Mouse (Mus musculus) gastrocnemius, adult 18-20 months (tissue): Measurements from ENCODE around the gene Dirc2. TPM values are rescaled to one million over a fixed set of nuclear protein-coding genes. Genes with fewer than 3 reads are reported as not detected.
A peak's percentile ranks its signal among the peaks of the same experiment; 100 is the strongest.

Source experiments
- DNase-seq: peaks from one replicate; pipeline ENCODE4 v3.0.0; 2021; ENCODE audit warnings: low spot score
- long read RNA-seq, 2 experiments: library from polyadenylated mRNA; stranded (forward); transcript quantifications; one replicate each; pipeline ENCODE4 v2.0.0; 2021
- total RNA-seq, 2 experiments: library from RNA; stranded (reverse); gene quantifications; 2 replicates each; pipeline ENCODE4 v1.2.3; 2021

Gene Dirc2
- total RNA-seq, result 10 to 100 TPM; 61.7 to 65.1 TPM
- long read RNA-seq, experiment 1, full-length matches to known transcripts, result 125 of 136 reads
- long read RNA-seq, experiment 1, partial matches to known transcripts, result 3 of 136 reads
- long read RNA-seq, experiment 1, other reads (novel, unspliced or antisense), result 8 of 136 reads
- long read RNA-seq, experiment 2, full-length matches to known transcripts, result 98 of 111 reads
- long read RNA-seq, experiment 2, partial matches to known transcripts, result 5 of 111 reads
- long read RNA-seq, experiment 2, other reads (novel, unspliced or antisense), result 8 of 111 reads

DNA sequence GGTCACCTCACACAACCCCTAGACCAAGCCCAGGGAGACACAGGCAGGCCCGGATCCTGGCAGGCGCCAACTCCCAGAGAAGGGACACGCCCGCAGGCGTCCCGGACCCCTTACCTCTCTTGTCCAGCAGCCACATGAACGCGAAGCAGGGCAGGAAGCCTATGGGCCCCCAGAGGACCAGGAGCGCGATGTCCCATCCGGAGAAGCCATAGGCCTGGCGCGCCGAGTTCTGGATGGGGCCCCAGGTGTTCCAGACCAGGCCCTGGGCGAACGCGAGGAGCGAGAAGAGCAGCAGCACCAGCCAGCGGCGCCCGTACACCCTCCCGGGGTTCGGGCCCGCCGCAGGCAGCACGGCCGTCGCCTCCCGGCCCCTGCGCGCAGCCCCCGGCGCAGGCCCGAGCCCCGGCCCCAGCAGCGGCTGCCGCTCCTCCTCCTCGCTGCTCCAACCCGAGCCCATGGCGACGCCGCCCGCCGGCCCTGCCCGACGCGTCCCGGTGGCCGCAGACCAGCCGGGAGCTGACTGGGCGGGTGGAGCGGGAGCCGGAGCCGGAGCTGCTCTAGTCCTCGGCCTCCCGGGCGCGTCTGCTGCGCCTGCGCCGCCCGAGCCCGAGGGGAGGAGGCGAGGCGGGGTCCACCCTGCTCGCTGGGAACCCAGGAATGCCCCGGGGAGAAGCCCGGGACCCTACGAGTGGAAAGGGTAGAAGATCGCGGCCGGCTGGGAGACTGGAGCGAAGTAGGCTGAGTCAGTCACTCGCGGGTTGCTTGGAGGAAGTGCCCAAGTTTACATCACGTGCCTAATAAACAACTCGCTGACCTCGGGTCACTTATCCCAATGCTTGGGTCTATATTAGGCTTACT, at the start of gene Dirc2:
Gene Dirc2, minus strand, starts transcription at position 572 of the 858 bp plus-strand sequence.
- peak; percentile 77 for DNase-seq

GRCm38 (mm10) chr16:35817255-35818089, 48.3 kb upstream of the Dirc2 start:
- DNase-seq, result peak; percentile 86

GRCm38 (mm10) chr16:35813119-35813518, 44.0 kb upstream of the Dirc2 start:
- no peak for DNase-seq

GRCm38 (mm10) chr16:35808838-35809237, 39.7 kb upstream of the Dirc2 start:
- no peak for DNase-seq

DNA sequence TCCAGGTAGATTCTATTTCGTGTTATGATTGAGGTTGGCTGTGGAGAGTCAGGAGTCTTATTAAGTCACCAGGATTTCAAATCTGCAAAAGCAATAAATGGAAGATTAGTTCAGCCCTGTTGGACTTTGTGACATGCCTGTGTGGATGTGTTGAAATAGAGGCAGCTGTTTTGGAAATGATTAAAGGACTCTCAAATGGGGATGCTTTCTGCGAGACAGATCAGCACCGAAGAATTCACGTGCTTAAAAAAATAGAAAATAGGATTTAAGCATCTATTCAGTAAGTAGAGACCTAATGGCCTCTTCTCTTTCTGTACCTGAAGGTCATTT, 38.5 kb upstream of the Dirc2 start:
- DNase-seq, result no peak

GRCm38 (mm10) chr16:35806973-35807662, 38.0 kb upstream of the Dirc2 start:
- no peak for DNase-seq

DNA sequence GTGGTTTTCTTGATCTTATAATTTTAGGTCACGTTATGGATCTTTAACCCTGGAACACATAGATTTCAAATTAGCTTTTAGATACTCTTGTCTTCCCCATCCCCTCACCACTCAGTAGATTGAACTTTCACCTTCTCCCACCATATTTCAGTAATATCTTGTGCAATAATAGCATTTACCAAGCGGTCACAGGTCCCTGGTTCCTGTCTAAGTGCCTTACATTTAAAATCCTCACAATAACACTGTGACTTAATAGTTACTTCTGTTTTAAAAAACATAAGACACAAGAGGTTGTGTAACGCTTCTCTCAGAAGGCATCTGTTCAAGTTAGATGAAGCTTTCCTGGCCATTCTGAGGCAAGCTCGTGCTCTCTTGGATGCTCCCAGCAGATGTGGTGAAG, 34.6 kb upstream of the Dirc2 start:
- no peak for DNase-seq

DNA sequence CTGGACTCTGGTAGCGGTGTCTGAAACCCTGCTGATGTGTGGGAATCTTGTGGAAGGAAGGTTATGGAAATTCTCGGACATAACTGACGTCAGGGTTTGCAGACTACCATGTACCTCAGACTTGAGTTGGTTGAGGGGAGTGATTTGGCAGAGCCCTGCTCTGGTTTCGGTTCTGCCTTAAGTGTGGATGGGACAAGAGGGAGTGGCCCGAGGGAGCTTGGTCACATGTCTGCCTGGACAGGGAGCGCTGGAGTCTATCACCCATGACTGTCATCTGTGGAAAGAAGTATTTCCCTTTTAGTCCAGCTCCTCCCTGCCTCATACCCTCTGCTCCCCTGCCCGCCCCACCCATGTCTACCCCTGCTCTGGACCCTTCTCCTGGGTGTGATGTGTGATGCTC, 33.0 kb upstream of the Dirc2 start:
- no peak for DNase-seq

- no peak for DNase-seq
Measured at GRCm38 (mm10) chr16:35791962-35792521, 22.9 kb upstream of the Dirc2 start.

- peak; percentile 41 for DNase-seq
Measured at GRCm38 (mm10) chr16:35788330-35788729, 19.2 kb upstream of the Dirc2 start.

GRCm38 (mm10) chr16:35787568-35788189, 18.5 kb upstream of the Dirc2 start:
- DNase-seq, result no peak

DNA sequence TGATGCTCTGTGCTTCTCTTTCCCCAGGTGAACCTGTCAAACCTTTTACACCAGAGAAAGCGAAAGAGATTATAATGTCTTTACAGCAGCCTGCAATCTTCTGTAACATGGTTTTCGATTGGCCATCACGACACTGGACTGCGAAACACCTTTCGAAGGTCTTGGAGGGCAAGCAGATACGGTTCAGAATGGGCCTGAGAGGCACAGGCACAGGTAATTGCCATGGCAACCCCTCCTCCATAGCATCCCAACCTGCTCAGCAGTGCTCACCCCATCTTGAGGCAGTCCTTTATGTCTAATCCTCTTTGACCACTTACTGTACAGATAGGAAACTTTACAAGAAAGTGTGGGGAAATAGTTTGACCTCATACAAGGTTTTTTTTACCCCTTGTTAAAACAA, 18.0 kb upstream of the Dirc2 start:
- no peak for DNase-seq

GRCm38 (mm10) chr16:35784134-35784725, 15.1 kb upstream of the Dirc2 start:
- DNase-seq, result no peak

- no peak for DNase-seq
Measured at GRCm38 (mm10) chr16:35783207-35783573, 14.0 kb upstream of the Dirc2 start.

GRCm38 (mm10) chr16:35782451-35783206, 13.5 kb upstream of the Dirc2 start:
- no peak for DNase-seq

DNA sequence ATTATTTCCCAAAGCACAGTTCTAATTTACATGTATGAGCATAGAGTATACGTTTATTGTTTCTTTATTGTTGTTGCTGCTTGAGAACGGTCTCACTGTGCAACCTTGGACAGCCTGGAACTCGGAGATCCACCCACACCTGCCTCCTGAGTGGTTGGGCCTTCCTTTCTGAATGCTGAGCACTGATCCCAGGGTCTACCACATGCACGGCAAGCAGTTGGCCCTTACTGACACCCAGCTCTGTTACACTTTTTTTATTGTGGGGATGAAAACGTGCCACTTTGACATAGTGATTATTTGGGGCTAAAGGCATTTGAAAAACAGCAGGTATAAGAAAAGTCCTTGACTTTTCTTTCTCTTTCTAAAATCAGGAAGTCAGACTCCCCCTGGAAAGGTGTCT, 12.5 kb upstream of the Dirc2 start:
- no peak for DNase-seq

DNA sequence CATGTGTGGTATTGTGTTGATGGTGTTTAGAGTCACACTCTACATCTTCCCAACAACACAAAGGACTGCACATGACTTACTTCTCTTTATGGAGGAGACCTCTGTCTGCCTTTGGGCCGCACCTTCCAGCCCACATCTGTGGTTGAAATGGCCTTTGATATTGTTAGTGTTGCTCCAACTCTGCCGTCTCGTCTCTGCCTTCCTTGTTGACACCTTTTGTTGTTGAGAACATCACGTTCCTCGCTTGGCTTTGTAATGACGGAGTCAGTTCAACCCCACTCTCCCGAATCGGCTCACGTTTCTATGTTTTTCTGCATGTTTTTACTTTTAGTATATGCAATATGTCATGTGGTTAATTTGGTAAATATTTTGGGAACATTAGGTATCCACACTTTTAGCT, 11.9 kb upstream of the Dirc2 start:
- no peak for DNase-seq

GRCm38 (mm10) chr16:35779681-35780080, 10.5 kb upstream of the Dirc2 start:
- DNase-seq, result no peak

DNA sequence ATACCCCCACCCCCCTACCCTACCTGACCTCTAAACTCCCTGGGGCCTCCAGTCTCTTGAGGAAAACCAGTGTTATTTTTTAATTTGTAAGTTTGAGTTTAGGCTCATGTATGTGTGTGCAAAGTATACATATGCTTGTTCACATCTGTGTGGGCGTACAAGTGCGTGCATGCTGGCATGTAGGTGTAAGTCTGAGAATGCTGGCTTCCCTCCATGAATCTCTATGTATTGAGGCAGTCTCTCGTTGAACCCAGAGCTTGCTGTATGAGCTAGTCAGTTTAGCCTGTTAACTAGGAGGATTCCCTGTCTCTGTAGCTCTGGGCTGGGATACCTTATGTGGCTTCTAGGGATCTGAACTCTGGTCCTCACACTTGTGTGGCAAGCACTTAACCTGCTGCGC, 8.6 kb upstream of the Dirc2 start:
- no peak for DNase-seq

- no peak for DNase-seq
Measured at GRCm38 (mm10) chr16:35776737-35777136, 7.6 kb upstream of the Dirc2 start.
